Mouse (Mus musculus): ENCODE results near the gene Glp2r.

DNA sequence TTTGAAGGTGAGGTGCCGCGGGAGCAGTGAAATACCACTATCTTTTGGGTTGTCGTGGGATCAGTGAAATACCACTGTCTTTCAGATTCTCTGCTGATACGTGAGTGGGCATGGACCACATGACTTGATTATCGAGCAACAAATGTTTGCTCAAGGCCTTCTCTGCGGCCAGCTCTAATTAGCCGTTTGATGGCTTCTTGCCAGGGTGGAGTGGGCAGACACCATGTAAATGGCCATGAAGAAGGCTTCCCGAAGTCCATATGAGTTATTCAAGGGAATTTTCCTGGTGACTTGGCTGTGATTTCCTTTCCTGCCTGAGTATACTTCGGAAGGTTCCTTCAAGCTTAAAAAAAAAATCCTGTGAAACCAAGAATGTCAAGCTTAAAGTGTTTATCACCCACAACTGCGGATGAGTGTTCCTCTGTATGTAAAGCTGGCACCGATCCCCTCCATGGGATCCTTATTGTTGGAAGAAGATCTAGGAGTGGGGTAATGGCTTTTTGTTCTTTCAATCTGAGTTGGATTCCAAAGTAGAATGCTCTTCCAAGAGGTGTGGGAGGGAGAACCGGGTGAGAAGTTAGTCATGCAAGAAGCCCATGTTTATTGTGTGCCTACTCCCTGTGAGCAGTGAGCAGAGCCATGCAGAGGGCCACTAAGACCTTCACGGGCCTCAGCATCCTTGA is 154.3 kb downstream of the Glp2r start:
- no peak for TF ChIP-seq HCFC1 (IDR thresholded peaks at IDR 0.05; ENCODE audit: borderline replicate concordance, insufficient read depth, low read length)
- TF ChIP-seq ZC3H11A (IDR thresholded peaks at IDR 0.05; ENCODE audit: borderline replicate concordance, low read depth, low read length) = no peak
- no peak for TF ChIP-seq CHD2 (IDR thresholded peaks at IDR 0.05; ENCODE audit: low read depth, low read length)
- TF ChIP-seq ZNF384 (IDR thresholded peaks at IDR 0.05; ENCODE audit: low read depth, low read length) = no peak

Measured in ES-E14 (cell line).